Mouse (Mus musculus) R1 (cell line): Measurements from ENCODE around the gene Fam151a.
"Not testable (repeated sequence)": the region's sequence is repeated elsewhere in the genome, so short reads cannot be mapped to it uniquely, and the experiment has no call there.

Source experiments
- DNase-seq: peaks from one replicate; pipeline ENCODE4 v3.0.0-alpha.2; 2018; ENCODE audit warnings: low read depth, low spot score

Gene Fam151a

DNA sequence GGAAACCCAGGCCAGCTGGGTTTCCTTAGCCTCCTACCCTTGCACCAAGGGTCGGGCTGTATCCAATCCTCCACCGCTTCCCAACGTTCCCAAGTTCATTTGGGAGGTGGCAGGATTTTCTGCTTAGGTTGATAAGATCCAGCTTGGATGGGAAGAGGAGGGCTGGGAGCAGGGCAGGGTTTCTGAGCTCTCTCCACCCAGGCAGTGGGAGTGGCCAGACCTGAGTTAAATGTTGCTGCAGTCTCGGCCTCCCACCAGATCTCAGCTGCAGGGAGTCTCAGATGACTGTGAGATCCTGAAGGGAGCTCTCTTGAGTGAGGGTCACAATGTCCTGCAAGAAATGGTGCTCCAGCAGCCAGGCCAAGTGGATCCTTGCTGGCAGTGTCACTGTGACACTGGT, at the start of gene Fam151a:
Gene Fam151a, plus strand, starts transcription at position 254 of the 400 bp plus-strand sequence.
- DNase-seq, result no peak

DNA sequence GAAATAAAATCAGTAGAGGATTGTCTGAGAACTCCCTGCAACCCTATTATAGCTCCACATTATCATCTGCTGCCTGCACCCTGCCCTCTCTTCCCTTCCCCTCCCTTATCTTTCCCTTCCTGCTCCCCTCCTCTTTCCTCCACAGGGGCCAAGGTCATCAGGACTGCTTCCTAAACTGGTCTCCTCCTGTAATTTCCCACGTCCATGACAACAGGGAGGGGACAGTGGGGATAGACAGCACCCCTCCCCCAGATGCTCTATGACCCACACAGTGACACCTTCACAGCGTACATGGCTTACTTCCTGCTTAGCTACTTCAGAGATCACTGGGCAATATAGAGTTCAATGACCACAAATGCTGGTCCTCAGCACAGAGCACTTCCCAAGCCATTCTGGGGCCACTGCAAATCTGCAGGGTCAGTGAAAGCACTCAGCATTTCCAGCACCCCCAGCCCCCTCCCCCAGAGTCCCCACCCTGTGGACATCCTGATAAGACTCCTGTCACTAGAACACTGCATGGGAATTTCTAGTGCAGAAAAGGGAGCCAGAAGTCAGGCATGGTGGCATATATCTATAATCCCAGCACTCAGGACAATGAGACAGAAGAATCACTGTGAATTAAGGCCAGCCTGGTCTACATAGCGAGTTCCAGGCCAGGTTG, 44.9 kb upstream of the Fam151a start:
- no peak for DNase-seq

DNA sequence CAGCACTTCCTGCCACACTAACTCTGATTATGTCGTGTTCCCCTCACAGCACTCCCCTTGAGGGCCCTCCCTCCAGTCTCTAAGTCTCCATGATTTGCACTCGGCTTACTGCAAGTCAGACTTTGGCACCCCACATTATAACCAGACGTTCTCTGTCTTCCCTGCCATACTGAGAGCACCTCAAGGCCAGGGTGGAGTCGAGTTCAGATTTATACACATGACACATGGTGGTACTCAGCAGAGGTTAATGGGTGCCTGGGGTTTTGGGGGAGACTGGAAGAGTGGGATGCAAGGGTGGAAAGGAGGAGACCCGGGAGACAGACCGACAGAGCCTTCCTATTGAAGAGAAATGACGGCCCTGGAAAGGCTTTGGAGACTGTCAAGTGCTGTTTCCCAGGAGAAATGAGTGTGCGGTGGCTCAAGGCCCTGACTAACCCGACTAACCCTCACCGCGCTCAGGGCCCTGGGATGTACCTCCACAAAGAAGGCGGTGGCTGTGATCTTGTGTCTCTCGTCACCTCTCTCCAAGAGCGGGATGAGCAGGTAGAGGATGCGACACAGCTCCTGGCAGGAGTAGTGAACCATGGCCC, 39.8 kb upstream of the Fam151a start:
- DNase-seq, result no peak

DNA sequence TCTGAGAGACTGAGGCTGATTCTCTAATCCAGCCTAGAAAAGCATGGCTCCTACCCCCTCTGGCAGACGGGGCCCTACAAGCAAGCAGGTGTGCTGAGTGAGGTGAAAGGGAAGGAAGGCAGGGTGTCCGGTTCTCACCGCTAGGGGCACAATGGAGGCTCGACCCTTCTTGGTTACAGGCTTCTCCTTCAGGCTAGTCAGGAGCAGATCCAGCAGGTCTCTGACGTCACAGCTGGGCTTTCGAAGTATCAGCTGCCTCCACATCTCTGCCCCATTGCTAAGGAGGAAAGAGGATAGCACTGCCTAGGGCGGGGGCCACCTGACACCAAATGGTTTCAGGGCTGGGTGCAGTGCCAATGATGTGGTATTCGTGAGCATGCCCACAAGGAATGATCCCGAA, 33.7 kb upstream of the Fam151a start:
- peak; percentile 82 for DNase-seq

DNA sequence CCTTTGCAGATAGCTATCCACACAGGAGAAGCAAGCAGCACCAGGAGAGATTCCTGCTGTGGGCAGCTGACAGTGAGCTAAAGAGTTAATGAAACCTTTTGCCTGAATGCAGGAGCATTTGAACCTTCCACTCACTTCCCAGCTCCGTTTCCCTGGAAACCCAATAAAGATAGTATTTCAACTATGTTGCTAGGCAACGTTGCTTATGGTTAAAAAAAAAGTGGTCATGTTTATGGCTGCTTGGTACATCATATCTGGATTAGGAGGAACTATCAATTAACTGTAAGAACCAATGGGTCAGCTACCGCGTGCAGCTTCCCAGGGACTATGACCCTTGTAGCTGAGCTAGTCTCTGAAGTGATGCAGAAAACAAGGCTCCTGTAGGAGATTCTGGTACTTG, 32.9 kb upstream of the Fam151a start:
- no peak for DNase-seq

DNA sequence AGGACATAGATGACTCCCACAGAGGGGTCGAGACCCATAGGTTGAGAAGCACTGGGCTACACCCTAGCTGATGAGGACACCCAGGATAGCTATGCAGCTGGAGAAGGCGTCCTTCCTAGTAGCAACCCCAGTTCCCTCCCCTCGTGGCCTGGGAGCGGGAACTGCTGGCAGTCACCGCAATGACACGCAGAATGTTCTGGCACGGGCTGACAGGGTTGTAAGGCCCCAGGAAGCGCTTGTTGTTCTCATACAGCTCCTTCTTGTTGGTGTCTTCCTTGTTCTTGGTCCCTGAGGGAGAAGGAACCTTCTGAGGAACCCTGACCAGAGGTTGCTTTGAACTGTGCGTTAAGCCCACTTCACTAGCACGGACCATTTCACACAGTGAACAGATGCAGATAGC, 29.7 kb upstream of the Fam151a start:
- no peak for DNase-seq

DNA sequence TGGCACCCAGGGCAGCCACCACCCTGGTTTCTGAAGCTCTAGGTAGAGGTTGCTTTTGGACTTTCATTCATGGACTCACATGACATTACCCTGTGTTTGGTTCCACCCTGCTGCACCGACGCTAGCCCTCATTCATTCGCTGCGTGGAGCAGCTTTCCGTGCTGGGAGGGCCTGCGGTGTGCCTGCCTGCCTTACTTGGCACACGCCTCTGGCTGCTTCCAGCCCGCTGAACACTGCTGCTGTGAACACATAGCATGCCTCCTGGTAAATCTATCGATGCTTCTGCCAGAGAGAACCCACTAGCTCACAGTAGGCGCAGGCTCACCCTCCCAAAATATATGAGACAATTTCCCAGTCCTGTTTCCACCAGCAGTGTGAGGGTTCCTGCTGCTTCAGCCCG, 29.3 kb upstream of the Fam151a start:
- DNase-seq, result peak; percentile 30

DNA sequence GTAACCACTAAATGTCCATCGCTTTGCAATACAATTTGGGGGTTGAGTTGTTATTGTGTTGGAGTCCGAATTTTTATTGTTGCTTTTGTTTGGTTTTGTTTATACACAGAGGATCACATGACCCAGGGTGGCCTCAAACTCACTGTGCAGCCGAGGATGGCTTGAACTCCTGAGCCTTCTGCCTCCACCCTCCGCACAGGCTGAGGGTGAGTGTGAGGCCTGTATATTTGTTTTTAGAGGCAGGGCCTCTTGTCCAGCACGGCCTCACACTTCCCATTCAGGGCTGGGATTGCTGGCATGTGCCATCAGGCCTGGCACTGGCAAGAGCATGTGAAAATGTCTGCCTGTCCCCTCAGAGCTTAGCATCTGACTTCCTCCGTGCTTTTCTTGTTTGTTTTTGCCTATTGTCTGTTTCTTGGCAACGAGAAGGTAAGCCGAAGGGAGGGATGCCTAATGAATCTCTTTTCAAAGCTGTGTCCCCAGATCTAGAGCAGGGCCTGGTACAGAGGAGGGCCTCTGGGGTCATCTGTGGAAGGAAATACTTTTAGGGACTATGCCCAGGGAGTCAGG, 28.5 kb upstream of the Fam151a start:
- peak; percentile 50 for DNase-seq

DNA sequence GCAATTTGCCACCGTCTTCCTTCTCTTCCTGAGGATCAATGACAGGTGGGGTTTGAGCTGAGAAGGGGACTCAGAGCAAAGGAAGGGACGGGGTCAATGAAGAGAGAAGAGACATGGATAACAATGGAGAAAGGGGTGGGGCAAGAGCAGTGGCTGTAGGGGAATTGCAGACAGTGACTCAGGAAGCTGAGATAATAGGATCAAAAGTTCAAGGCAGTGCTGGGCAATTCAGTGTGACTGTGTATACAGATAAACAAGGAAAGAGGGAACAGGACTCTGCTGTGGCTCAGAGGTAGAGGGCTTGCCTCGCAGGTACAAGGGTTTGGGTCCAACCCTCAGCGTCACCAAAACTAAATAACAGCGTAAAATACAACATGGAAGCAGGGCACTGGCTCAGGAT, 25.7 kb upstream of the Fam151a start:
- DNase-seq, result peak; percentile 84

DNA sequence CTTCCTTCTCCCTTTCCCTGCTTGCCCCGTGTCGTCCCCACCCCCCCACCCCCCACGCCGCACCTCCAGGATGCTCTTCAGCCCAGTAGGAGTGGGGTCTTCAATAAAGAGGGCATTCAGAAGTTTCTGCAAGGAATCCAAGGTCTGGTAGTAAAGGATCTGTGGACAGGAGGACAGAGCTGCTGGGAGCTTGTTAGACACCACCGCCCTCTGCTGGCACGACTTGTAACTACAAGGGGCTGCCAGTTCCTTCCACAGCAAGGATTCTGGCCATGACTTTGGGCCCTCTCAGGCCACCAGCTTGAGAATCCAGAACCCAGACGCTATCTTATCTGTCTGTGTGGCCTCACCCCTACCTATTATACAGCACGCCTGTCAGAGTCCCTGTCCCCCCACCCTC, 25.3 kb upstream of the Fam151a start:
- peak; percentile 84 for DNase-seq

DNA sequence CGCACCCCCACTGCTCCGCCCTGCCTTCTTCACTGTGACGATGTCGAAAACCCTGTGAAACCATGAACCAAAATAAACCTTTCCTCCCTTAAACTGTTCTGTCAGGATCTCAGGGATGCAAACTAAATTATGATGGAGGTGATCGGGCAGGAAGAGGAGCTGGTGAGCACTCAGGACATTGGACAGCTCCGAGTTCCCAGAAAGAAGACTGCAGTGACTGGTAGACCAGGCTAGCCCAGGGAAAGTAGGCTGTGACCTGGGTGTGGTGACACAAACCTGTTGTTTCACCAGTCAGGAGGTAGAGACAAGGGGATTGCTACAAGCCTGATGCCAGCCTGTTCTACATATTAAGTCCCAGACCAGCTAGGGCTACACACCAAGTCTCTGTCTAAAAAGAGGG, 20.1 kb upstream of the Fam151a start:
- peak; percentile 62 for DNase-seq

DNA sequence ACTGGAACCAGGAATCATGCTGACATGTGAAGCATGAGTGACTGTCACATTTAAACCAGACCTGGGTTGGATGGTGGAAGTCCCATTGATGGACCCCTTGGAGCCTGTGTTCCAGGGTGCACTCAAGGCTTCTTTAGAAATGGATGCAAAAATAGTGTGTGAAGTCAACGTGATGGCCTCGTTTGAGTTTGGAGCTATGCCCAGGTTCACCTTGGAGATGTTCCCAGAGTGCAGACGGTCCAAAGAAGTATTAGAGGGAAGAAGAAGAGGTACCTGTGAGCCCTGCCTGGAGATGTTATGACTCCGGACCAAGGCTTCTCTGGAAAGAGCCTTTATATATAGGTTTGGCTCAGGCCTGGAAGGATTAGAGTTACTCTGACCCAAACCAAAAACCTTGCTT, 13.1 kb upstream of the Fam151a start:
- DNase-seq, result no peak

DNA sequence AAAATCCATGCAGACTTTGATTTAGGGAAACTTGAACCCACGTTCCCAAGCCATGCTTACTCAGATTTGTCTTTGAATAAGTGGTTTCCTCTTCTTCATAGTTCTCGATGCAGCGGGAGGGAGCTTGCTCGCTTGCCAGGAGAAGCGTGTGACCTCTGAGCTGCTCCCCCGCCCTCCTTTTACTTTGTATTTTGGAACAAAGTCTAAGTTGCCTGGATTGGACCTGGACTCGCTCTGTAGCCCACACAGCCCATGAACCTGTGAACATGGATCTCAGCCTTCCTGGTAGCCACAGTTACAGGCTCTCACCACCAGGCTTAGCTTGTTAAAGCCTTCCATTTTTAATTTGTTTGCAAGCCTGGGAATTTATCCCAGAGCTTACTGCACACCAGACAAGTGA, 2.9 kb upstream of the Fam151a start, which contains the start of gene Mroh7:
Gene Mroh7, minus strand, starts transcription at position 112 of the 400 bp plus-strand sequence.
- DNase-seq, result no peak

DNA sequence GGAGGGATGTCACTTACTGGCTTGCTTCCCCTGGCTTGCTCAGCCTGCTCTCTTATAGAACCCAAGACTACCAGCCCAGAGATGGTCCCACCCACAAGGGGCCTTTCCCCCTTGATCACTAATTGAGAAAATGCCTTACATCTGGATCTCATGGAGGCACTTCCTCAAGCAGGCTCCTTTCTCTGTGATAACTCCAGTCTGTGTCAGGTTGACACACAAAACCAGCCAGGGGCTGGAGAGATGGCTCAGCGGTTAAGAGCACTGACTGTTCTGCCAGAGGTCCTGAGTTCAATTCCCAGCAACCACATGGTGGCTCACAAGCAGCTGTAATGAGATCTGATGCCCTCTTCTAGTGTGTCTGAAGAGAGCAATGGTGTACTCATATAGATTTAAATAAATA, 3.2 kb downstream of the Fam151a start:
- DNase-seq, result not testable (repeated sequence)

DNA sequence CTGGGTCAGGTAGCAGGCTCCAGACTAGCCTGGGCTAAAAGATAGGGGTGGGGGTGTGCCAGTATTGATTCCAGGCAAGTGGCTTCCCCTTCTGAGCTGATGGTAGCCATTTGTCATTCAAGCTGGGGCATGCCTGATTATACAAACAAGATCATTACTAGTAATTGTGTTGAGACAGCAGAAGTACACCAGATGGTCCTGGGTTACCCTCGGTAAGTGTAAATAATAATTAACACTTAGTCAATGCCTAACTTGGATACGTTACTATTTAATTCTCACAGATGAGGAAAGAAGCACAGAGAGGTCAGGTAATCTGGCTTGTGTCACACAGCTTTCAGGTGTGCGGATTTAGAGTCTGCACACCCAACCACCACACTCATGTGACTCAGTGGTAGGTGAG, 4.2 kb downstream of the Fam151a start:
- DNase-seq, result no peak

DNA sequence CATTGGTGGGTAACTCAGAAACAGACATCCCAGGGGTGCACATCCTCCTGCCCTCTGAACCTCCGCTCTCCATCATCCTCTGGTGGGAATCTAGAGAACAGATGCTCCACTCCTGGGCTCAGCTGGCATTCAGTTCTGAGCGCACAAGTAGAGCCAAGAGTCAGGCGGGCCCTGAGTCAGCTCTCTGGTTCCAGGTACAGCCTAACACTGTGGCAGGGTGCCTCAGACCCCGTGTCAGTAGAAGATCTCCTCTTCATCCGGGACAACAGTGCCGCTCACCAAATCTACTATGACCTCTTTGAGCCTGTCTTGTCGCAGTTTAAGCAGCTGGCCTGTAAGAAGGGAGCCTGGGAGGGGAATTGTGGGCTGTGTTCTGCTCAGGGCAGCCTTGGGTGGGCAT, 12.2 kb downstream of the Fam151a start:
- no peak for DNase-seq

DNA sequence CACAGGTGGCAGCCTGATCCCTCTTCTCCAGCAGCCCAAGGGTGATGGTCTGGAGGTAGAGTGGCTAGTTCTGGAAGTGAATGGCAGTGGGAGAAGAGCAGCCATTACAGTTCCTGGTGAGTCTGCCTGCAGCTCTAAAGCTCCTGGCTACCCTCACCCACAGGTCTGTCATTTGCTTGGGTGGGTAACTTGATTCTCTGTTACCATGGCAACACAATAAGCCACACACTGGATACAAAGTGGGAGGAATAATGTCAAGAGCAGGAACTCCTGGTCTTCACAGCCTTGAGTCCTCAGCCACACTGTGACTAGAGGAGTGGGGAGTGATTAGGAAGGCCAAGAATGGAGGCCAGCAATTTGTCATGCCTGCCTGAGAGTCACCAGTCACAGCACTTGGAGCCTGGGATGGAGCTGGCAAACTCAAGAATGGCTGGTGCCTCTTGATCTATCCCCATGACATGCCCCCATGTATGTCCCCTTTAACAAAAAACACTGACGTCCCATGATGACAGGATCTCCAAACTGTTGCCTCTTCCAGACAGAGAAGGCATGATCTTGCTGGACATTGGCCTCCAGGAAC, 13.4 kb downstream of the Fam151a start:
- no peak for DNase-seq

DNA sequence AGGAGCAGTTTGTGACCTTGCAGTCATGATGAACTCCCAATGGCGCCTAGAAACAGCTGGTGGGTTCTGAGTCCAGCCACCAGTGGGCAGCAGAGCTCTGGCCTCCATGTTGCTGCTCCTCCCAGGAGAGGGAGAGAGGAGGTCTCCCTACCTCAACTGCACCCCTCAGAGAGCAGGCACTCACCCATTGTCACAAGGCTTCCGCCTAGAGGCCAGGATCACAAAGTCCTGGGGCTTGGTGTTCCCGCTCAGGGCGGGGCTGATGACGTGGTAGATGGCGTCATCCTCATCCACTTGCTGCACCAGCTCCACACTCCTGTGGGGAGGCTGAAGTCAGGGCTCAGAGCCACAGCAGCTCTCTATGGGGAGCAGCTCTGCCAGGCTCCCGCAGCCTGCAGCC, 16.0 kb downstream of the Fam151a start:
- DNase-seq, result peak; percentile 92

DNA sequence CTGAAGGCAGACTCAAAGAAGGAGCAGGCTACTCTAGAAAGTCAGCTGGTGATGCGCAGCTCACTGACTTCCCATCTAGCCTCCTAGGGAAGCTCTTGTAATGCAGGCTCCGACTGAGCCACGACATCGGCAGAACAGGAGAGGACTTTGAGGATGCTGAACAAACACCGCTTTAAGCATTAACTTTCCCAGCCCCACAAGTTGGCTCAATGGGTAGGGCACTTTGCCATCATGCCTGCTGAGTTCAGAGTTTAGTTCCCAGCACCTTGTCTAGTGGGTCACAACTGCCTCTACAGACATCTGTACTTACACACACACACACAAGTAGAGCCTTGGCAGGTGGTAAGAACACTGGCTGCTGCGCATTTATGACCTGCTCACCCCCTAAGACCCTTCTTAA, 18.0 kb downstream of the Fam151a start:
- no peak for DNase-seq

DNA sequence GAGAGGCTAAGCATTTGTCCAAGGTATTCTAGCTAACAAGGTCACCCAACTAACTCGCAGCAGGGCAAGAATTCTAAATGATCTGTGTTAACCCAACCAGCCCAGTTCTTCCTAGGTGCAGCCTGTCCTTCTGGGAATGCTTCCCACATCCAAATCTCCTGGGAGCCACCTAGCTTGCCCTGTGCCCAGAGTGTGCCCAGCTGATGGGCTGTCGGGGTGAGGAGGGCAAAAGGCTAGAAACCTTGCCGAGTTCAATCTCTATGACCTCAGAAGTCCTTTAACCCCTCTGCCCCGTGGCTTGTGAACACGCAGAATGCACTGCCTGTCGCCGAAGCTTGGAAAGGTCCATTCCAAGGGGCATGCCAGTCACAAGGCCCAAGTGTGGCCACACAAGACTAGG, 30.5 kb downstream of the Fam151a start:
- DNase-seq, result no peak

DNA sequence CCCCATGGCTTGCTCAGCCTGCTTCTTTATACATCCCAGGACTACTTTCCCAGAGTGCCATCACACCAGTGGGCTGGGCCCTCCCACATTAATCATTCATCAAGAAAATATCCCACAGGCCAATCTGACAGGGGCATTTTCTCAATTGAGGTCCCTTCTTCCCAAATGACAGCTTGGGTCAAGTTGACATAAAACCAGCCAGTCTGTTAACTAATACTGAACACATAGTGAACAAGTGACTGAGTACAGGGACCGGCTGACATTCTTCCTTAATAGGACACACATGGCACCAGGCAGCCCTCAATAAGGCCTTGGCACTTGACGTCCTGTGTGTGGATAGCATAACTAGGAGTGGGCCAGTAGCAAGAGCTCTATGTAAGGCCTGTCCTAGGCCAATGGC, 35.6 kb downstream of the Fam151a start:
- DNase-seq, result no peak

DNA sequence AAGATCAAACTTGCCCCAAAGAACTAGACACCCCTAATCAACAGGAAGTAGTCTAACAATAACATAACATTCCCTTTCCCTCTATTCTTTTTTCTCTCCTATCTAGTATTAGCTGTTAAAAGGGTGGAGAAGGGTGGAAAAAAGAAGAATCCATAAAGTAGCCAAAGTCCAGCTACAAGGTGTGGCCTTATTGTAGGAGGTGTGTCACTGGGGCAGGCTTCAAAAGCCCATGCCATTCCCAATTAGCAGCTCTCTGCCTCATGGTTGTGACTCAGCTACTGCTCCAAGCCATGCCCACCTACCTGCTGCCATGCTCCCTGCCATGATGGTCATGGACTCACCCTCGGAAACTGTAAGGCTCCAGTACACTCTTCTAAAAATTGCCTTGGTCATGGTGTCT, 38.9 kb downstream of the Fam151a start:
- no peak for DNase-seq

DNA sequence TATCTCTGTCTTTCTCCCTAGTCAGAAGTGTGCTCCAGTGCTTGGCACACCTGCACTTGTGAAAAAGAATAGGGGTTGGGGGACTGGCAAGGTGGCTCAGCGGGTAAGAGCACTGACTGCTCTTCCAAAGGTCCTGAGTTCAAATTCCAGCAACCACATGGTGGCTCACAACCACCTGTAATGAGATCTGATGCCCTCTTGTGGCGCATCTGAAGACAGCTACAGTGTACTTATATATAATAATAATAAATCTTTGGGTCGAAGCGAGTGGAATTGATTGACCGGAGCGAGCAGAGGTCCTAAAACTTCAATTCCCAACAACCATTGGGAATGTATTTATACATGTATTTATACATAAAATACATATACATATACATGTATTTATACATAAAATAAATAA, 42.1 kb downstream of the Fam151a start:
- DNase-seq, result not testable (repeated sequence)
